Comparison of ENCODE assay signal across 9 mouse cellular contexts in the genomic region with DNA sequence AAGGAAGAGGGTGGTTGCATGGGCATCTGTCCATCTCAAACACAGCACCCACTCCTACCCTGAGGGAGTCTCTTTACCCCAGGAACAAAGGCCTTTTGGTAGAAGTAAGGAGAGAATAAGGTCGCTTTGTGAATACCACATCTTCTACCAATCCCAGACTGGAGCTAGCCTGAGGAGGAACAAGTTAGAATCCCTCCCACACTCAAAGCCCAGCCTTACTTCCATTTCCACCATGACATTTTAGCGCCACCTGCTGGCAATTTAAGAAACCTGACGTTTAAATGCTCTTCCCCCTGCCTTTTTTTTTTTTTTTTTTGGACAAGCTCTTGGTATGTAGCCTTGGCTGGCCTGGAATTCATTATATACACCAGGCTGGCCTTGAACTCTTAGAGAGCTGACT. TPM values are rescaled to one million over a fixed set of nuclear protein-coding genes. Genes with fewer than 3 reads are reported as not detected.
A peak's percentile ranks its signal among the peaks of the same experiment; 100 is the strongest.
DNase-seq lines count a peak whose midpoint lies in the region; ATAC-seq and TF ChIP-seq lines count a peak whose summit lies in the region.
"Had no signal": no experiment of that assay in that cellular context is flagged by ENCODE, and none has a peak within 500 bp of the region (broad histone marks: within the 10 kb centered on the region; RNA-seq: fewer than 3 reads in every experiment).

No protein-coding gene starts in this region.

- no peaks in the 10 kb centered on the region for H3K9me3 ChIP-seq in E14TG2a.4 (ENCODE audit: low read length)
- no peaks in the 10 kb centered on the region for H3K9me3 ChIP-seq in embryonic facial prominence, embryonic 15.5 days (replicated peaks)
- no peaks in the 10 kb centered on the region for H3K9me3 ChIP-seq in neural tube, embryonic 15.5 days (replicated peaks)

- DNase-seq in adrenal gland, postnatal 14 days = peak; percentile 87
- DNase-seq in heart, postnatal 10 days = peak; percentile 83 to 89
- DNase-seq in kidney, postnatal 25 days = peak; percentile 76 to 84
- DNase-seq in lung, adult 18-20 months = peak; percentile 47 to 75
- DNase-seq in thymus, postnatal 10 days (ENCODE audit: low spot score in 2 of 2) = peak; percentile 31 to 80

- H3K36me3 ChIP-seq in E14TG2a.4 (ENCODE audit: insufficient read depth, low read length) = no peaks in the 10 kb centered on the region
- no peaks in the 10 kb centered on the region for H3K36me3 ChIP-seq in embryonic facial prominence, embryonic 15.5 days
- no peaks in the 10 kb centered on the region for H3K36me3 ChIP-seq in neural tube, embryonic 15.5 days

- H3K4me1 ChIP-seq in E14TG2a.4 (replicated peaks; ENCODE audit: low read depth, low read length) = peaks cover 45% of the 10 kb centered on the region
- peaks cover 21% of the 10 kb centered on the region for H3K4me1 ChIP-seq in embryonic facial prominence, embryonic 15.5 days
- H3K4me1 ChIP-seq in neural tube, embryonic 15.5 days = no peaks in the 10 kb centered on the region

- no peak overlapping the region for H3K27ac ChIP-seq in embryonic facial prominence, embryonic 15.5 days (replicated peaks)
- no peak overlapping the region for H3K27ac ChIP-seq in neural tube, embryonic 15.5 days (replicated peaks)

- H3K4me2 ChIP-seq in embryonic facial prominence, embryonic 15.5 days (replicated peaks) = no peak overlapping the region
- H3K4me2 ChIP-seq in neural tube, embryonic 15.5 days = no peak overlapping the region

- H3K4me3 ChIP-seq in E14TG2a.4 (replicated peaks; ENCODE audit: low read length) = no peak overlapping the region
- no peak overlapping the region for H3K4me3 ChIP-seq in embryonic facial prominence, embryonic 15.5 days (replicated peaks)
- H3K4me3 ChIP-seq in neural tube, embryonic 15.5 days (replicated peaks) = no peak overlapping the region

- WGBS in embryonic facial prominence, embryonic 15.5 days = 0% methylated on average over 3 of the region's 3 CpGs
- 2% methylated on average over 3 of the region's 3 CpGs for WGBS in neural tube, embryonic 15.5 days

- TF ChIP-seq CTCF in E14TG2a.4 (conservative IDR thresholded peaks at IDR 0.05; ENCODE audit: low read length) = peak; percentile 92

- intact Hi-C loops in heart, postnatal 10 days (cut with DNase I) = loop anchor here (1.0 to 10.0 kb wide), 3 partner anchors 20 to 958 kb away; partner anchors contain the start of gene Chrm1

- H3K27me3 ChIP-seq in E14TG2a.4 (ENCODE audit: insufficient read depth, low read length) = peaks cover 9% of the 10 kb centered on the region; the same call in 1 of the 2 replicates
- no peaks in the 10 kb centered on the region for H3K27me3 ChIP-seq in embryonic facial prominence, embryonic 15.5 days
- H3K27me3 ChIP-seq in neural tube, embryonic 15.5 days (replicated peaks) = no peaks in the 10 kb centered on the region

- H3K9ac ChIP-seq in embryonic facial prominence, embryonic 15.5 days = no peak overlapping the region
- no peak overlapping the region for H3K9ac ChIP-seq in neural tube, embryonic 15.5 days (replicated peaks)

- peak; percentile 48; the same call in 1 of the 2 replicates for ATAC-seq in embryonic facial prominence, embryonic 15.5 days (ENCODE audit: insufficient number of reproducible peaks, low FRiP score, low TSS enrichment, low read depth)
- 0 out of 2 replicates have a peak, but pooled peaks have one; percentile 66 for ATAC-seq in neural tube, embryonic 15.5 days (ENCODE audit: low FRiP score)

RNA-seq across cellular contexts. Expression of gene Chrm1, which starts 19.4 kb away (rescaled TPM):
- total RNA-seq in adrenal gland, postnatal 14 days (2021) = 1.5 and 2.4 TPM in 2 replicates
- 0.76 and 0.83 TPM in 2 replicates for polyA plus RNA-seq in embryonic facial prominence, embryonic 15.5 days (2015; fragmentation: Nextera tagmentation; extraction: Ambion mirVana)
- not detected for total RNA-seq in heart, postnatal 10 days (2021)
- polyA plus RNA-seq in neural tube, embryonic 15.5 days (2015; fragmentation: Nextera tagmentation; extraction: Ambion mirVana) = 0.35 and 0.70 TPM in 2 replicates
- total RNA-seq: gastrocnemius, adult 8-10 months had no signal

RNA-seq across cellular contexts. Expression of gene Slc3a2, which starts 40.2 kb away (rescaled TPM):
- 178 and 199 TPM in 2 replicates for total RNA-seq in adrenal gland, postnatal 14 days (2021)
- polyA plus RNA-seq in embryonic facial prominence, embryonic 15.5 days (2015; fragmentation: Nextera tagmentation; extraction: Ambion mirVana) = 122 and 128 TPM in 2 replicates
- 10 to 100 TPM; 36.6 to 56.3 TPM for total RNA-seq in heart, postnatal 10 days (2021)
- polyA plus RNA-seq in neural tube, embryonic 15.5 days (2015; fragmentation: Nextera tagmentation; extraction: Ambion mirVana) = 158 and 159 TPM in 2 replicates

RNA-seq across cellular contexts. Expression of gene Wdr74, which starts 52.6 kb away (rescaled TPM):
- 50.8 and 68.2 TPM in 2 replicates for total RNA-seq in adrenal gland, postnatal 14 days (2021)
- 89.0 and 90.8 TPM in 2 replicates for polyA plus RNA-seq in embryonic facial prominence, embryonic 15.5 days (2015; fragmentation: Nextera tagmentation; extraction: Ambion mirVana)
- 10 to 100 TPM; 24.9 to 27.2 TPM for total RNA-seq in heart, postnatal 10 days (2021)
- polyA plus RNA-seq in neural tube, embryonic 15.5 days (2015; fragmentation: Nextera tagmentation; extraction: Ambion mirVana) = 91.0 and 95.2 TPM in 2 replicates

RNA-seq across cellular contexts. Expression of gene 1700092M07Rik, which starts 57.5 kb away (rescaled TPM):
- 2.3 and 2.4 TPM in 2 replicates for total RNA-seq in adrenal gland, postnatal 14 days (2021)
- 0.70 and 1.2 TPM in 2 replicates for polyA plus RNA-seq in embryonic facial prominence, embryonic 15.5 days (2015; fragmentation: Nextera tagmentation; extraction: Ambion mirVana)
- not detected for total RNA-seq in heart, postnatal 10 days (2021)
- 1.5 and 2.2 TPM in 2 replicates for polyA plus RNA-seq in neural tube, embryonic 15.5 days (2015; fragmentation: Nextera tagmentation; extraction: Ambion mirVana)
- total RNA-seq: gastrocnemius, adult 8-10 months had no signal

RNA-seq across cellular contexts. Expression of gene Stx5a, which starts 58.2 kb away (rescaled TPM):
- total RNA-seq in adrenal gland, postnatal 14 days (2021) = 77.9 and 90.8 TPM in 2 replicates
- 168 and 175 TPM in 2 replicates for polyA plus RNA-seq in embryonic facial prominence, embryonic 15.5 days (2015; fragmentation: Nextera tagmentation; extraction: Ambion mirVana)
- total RNA-seq in heart, postnatal 10 days (2021) = 10 to 100 TPM; 43.6 to 44.4 TPM
- 124 and 127 TPM in 2 replicates for polyA plus RNA-seq in neural tube, embryonic 15.5 days (2015; fragmentation: Nextera tagmentation; extraction: Ambion mirVana)
